Mouse (Mus musculus) kidney, adult 2 months (tissue): Measurements from ENCODE around the gene Gm4792. TPM values are rescaled to one million over a fixed set of nuclear protein-coding genes. Genes with fewer than 3 reads are reported as not detected.

Source experiments
- DNase-seq: peaks from one replicate; pipeline ENCODE4 v3.0.0; 2021
- H3K27ac ChIP-seq: fragments of 200-500 bp; 2 replicates; pipeline ENCODE4 v1.5.1; 2012; ENCODE audit warnings: low read depth, low read length, control low read depth, inconsistent platforms; ENCODE audit not compliant: insufficient read depth
- H3K27me3 ChIP-seq: fragments of 200-500 bp; replicated peaks from 2 replicates; pipeline ENCODE4 v1.6.1; 2012; ENCODE audit warnings: mild to moderate bottlenecking, moderate library complexity, low read length, inconsistent platforms; ENCODE audit not compliant: control insufficient read depth, insufficient read depth
- H3K36me3 ChIP-seq: fragments of 200-500 bp; 2 replicates; pipeline ENCODE4 v1.6.1; 2012; ENCODE audit warnings: mild to moderate bottlenecking, moderate library complexity, low read length, inconsistent platforms; ENCODE audit not compliant: control insufficient read depth, insufficient read depth
- H3K4me1 ChIP-seq: fragments of 200-500 bp; 2 replicates; pipeline ENCODE4 v1.6.1; 2011; ENCODE audit warnings: low read length; ENCODE audit not compliant: control insufficient read depth, insufficient read depth
- H3K4me3 ChIP-seq: fragments of 200-500 bp; 2 replicates; pipeline ENCODE4 v1.5.1; 2011; ENCODE audit warnings: mild to moderate bottlenecking, low read depth, low read length, control low read depth; ENCODE audit not compliant: insufficient read depth
- CTCF ChIP-seq: fragments of 200-500 bp; conservative IDR thresholded peaks from 2 replicates; pipeline ENCODE4 v1.5.1; 2011; ENCODE audit warnings: low read depth, mild to moderate bottlenecking, control low read depth, low read length, moderate library complexity, mixed read lengths; ENCODE audit not compliant: insufficient read depth, insufficient read length
- POLR2A ChIP-seq: fragments of 200-500 bp; IDR thresholded peaks from one replicate; pipeline ENCODE4 v1.6.1; 2011; ENCODE audit warnings: low read depth, low read length, control low read depth
- WGBS: fragments of 180-500 bp; shearing (Covaris S2); methylation state at CpG from one replicate; pipeline ENCODE4 v1.1.7; 2018; 5-methylcytosine and 5-hydroxymethylcytosine counted together
- polyA plus RNA-seq: library from polyadenylated mRNA; depleted of rRNA; stranded (reverse); fragments of >200 nt; gene quantifications from 2 replicates; pipeline ENCODE4 v1.2.3, GENCODE M21; 2012

Gm4792 gene
- polyA plus RNA-seq, 1 experiment: not detected

DNA sequence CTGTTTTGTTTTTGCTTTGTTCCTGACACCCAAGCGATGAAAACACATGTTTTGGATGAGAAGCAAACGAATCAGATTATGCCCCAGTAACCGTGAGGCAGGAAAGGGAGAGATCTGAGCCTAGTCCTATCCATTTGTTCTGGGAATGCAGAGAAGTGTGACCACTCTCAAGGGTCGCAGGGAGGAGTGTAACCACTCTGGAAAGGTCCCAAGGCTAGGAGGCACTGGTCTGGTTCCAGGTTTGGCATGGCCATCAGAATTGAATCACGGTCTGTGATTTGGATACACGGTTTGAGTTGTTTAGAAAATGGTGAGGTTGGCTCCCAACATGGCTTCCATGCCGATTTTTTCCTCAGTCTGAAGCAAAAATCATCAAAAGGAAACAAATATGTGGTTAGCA is 43.8 kb upstream of the Gm4792 start:
- WGBS: 61% methylated on average over 7 of the region's 7 CpGs
- H3K36me3 ChIP-seq: no peaks in the 10 kb centered on the region
- no peak overlapping the region for H3K4me3 ChIP-seq
- H3K27me3 ChIP-seq: no peaks in the 10 kb centered on the region
- H3K27ac ChIP-seq: no peak overlapping the region
- DNase-seq: no peak
- TF ChIP-seq POLR2A (no peak), CTCF (no peak)
- no peaks in the 10 kb centered on the region for H3K4me1 ChIP-seq

DNA sequence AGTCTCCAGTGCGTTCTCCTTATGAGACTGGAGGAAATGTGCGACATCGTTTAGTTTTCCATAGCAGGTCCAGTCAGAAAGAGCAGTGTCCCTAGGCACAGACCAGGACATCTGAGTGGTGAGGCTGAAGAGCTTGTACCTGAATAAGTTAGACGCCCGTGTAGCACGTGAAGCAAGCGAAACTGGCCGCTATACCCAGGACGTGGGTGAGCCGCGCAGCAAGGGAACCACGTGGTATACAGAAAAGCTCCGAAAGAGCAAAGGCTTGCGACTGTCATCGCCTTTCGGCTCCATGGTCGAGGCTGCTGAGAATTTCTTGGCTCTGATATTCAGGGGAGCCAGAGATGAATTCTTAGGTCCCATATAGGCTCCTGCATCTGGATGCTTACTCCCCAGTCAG is 43.0 kb upstream of the Gm4792 start:
- DNase-seq: no peak
- WGBS: 59% methylated on average over 17 of the region's 17 CpGs

DNA sequence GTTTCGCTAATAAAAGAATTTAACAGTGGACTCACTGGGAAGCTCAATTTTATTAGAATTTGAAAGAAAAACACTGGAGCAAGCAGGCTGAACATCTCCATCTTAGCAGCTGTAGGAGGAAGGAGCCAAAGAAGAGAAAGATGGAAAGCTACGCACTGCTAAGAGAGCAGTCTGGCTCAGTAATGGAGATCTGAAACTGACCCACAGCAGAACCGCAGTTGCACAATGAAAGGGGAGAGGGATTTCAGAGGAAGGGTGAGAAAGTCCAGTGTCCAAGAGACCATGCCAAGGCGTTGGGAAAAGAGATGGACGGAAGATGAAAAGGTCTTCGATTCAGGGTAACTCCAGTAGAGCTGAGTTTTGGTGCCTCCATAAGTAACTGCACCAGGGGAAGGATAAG is 37.6 kb upstream of the Gm4792 start:
- Histone ChIP-seq H3K4me1 (no peaks in the 10 kb centered on the region), H3K27ac (no peak overlapping the region)

More for the DNA sequence above, 43.0 kb upstream of the Gm4792 start:
- no peak overlapping the region for H3K27ac ChIP-seq
- H3K27me3 ChIP-seq: no peaks in the 10 kb centered on the region
- no peaks in the 10 kb centered on the region for H3K4me1 ChIP-seq
- TF ChIP-seq POLR2A: no peak
- TF ChIP-seq CTCF: no peak
- H3K4me3 ChIP-seq: no peak overlapping the region
- H3K36me3 ChIP-seq: no peaks in the 10 kb centered on the region

DNA sequence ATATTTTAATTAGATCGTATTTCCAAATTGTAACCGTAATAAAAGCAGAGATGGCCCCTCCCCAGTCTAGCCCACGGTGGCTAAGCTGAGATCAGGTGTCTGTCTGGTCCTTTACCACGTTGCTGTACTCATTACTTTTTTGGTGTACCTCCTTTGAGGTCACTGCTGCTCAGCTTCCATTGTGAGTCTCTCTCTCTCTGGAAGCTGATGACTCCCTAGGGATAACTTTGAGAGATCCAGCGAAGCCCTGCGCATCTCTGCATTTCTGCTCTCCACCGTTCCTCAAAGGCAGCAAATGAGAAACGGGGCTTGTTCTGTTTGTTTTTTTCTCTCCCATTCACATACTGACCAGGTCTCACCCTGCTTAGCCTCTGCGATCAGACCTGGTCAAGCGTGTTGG is 36.5 kb upstream of the Gm4792 start:
- no peaks in the 10 kb centered on the region for H3K4me1 ChIP-seq
- 41% methylated on average over 10 of the region's 10 CpGs for WGBS
- DNase-seq: no peak
- no peak overlapping the region for H3K27ac ChIP-seq
- H3K36me3 ChIP-seq: no peaks in the 10 kb centered on the region
- TF ChIP-seq POLR2A (no peak), CTCF (no peak)
- H3K4me3 ChIP-seq: no peak overlapping the region
- no peaks in the 10 kb centered on the region for H3K27me3 ChIP-seq

More for the DNA sequence above, 37.6 kb upstream of the Gm4792 start:
- TF ChIP-seq POLR2A: no peak
- TF ChIP-seq CTCF: no peak
- no peak overlapping the region for H3K4me3 ChIP-seq
- 92% methylated on average over 6 of the region's 6 CpGs for WGBS
- no peaks in the 10 kb centered on the region for H3K27me3 ChIP-seq
- no peaks in the 10 kb centered on the region for H3K36me3 ChIP-seq
- DNase-seq: no peak

DNA sequence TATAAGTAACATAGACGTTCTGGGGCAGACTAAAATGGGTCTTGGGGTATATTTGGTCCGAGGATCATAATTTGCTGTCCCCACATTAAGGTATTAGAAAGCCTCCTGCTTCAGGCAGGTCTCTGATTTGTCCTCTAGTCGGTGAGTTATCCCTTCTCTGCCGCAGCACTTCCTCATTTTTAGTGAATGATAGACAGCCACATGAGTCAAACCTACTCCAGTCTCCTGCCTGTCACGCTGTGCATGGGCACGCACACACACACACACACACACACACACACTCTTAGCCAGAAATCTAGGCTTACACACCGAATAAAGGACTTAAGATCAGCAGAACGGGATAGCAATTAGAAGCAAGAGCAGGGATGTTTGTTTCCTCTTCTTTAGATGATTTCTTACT is 34.8 kb upstream of the Gm4792 start:
- Histone ChIP-seq H3K4me1 (no peaks in the 10 kb centered on the region), H3K27me3 (no peaks in the 10 kb centered on the region), H3K4me3 (no peak overlapping the region), H3K27ac (no peak overlapping the region), H3K36me3 (no peaks in the 10 kb centered on the region)
- TF ChIP-seq CTCF (no peak), POLR2A (no peak)
- 85% methylated on average over 8 of the region's 8 CpGs for WGBS
- DNase-seq: no peak

DNA sequence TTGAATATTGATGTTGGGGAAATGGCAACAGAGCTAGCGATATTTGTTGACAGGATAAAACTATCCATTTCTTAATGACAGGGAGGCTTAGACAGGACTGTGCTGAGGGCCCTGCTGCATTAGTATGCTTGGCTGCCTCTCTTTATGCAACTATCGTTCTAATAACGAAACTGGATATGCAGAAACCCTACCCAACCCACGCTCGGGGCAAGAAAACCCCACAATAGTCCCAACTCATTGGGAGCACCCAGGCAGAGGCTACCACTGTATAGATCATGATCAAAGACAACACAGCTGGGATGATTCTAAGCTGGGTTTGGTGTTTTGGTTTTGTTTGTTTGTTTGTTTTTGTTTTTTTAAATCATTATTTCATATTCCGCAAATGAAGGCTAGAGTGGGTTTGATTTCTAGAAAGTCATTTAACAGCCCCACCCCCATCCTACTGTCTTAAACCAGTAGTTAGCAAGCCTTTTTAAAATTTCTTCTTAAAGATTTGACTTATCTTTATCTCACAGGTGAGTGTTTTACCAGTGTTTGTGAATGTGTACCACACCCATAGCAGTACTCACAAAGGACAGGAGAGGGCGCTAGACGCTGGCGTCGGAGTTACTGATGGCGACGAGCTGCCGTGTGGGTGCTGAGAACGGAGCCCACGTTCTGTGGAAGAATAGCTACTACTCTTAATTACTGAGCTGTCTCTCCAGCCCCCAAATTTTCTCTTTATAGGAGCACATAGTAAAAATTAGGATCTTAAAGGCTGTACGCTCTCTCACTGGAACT is 34.0 kb upstream of the Gm4792 start:
- TF ChIP-seq CTCF: 0 out of 2 replicates have a peak, but pooled peaks have one; percentile 17
- no peak for TF ChIP-seq POLR2A
- Histone ChIP-seq H3K27me3 (no peaks in the 10 kb centered on the region), H3K4me3 (no peak overlapping the region), H3K4me1 (no peaks in the 10 kb centered on the region), H3K27ac (no peak overlapping the region), H3K36me3 (no peaks in the 10 kb centered on the region)
- WGBS: 80% methylated on average over 16 of the region's 16 CpGs
- no peak for DNase-seq

DNA sequence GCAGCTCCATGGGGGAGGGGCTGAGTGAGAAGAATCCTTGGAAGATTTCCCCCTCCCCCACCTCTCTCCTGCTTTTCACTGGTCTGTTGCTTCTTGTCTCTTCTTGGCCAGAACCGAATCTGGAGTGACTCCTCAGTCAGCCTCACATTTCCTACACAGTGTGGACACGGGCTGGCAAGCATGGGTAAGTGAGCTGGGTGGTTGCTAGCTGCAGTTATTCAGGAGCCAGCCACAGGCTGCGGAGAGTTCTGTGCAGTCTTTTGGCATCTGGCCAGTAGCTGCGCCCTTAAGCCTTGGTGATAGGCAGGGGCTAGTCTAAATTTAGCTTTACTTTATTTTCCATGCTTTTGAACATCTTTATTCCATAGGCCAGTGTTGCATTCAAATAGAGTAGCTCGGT is 31.5 kb upstream of the Gm4792 start:
- TF ChIP-seq CTCF (no peak), POLR2A (no peak)
- Histone ChIP-seq H3K4me3 (no peak overlapping the region), H3K27me3 (no peaks in the 10 kb centered on the region), H3K36me3 (no peaks in the 10 kb centered on the region), H3K4me1 (no peaks in the 10 kb centered on the region), H3K27ac (no peak overlapping the region)
- peak; percentile 17 for DNase-seq
- WGBS: 22% methylated on average over 5 of the region's 5 CpGs

DNA sequence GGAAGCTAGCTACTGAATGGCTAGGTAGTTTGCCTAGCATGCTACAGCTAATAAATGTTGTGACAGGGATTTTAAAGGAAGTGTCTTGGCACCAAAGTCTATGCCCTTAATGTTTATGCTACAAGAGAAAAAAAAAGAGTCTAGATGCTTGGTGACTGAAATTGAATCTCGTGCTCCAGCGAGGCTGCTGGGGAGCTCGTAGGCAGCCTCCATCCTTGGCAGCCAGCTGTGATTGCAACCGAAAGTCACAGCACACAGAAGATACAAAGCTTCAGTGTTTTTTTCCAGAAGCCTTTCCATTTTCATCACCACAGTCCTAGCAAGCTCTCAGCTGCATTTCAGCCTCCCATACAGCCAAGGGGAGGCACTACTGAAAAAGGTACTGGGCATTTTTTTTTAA is 20.1 kb upstream of the Gm4792 start:
- no peak for DNase-seq
- Histone ChIP-seq H3K4me1 (no peaks in the 10 kb centered on the region), H3K36me3 (no peaks in the 10 kb centered on the region), H3K27me3 (no peaks in the 10 kb centered on the region), H3K27ac (no peak overlapping the region), H3K4me3 (no peak overlapping the region)
- TF ChIP-seq CTCF (no peak), POLR2A (no peak)
- 47% methylated on average over 4 of the region's 4 CpGs for WGBS
